10 mouse cellular contexts compared by ENCODE assay signal in the genomic region with DNA sequence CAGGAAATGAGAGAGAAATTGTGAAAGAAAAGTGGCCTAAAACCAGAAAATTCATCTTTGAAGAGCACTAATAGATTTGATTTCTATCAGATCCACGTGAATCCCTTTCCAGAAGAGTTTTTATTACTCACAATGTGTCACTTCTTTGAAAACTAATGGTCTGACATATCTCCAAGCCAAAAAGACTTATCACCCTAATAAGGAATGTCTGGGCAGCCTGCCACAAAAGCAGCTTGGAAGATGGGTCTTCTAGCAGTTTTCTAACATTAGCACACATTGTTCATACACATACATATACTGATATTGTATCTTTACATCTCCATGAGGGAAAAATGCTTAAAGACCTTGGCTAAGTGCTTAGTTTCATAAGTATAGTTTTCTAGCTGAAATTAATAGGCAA.
DNase-seq lines count a peak whose midpoint lies in the region; ATAC-seq and TF ChIP-seq lines count a peak whose summit lies in the region.
"Had no signal": no experiment of that assay in that cellular context is flagged by ENCODE, and none has a peak within 500 bp of the region (broad histone marks: within the 10 kb centered on the region; RNA-seq: fewer than 3 reads in every experiment).

No protein-coding gene starts in this region.

- H3K4me1 ChIP-seq in hindbrain, postnatal 0 days (ENCODE audit: insufficient read depth, low read length): no peaks in the 10 kb centered on the region
- H3K4me1 ChIP-seq in hindbrain, embryonic 13.5 days (replicated peaks): no peaks in the 10 kb centered on the region
- H3K4me1 ChIP-seq in stomach, postnatal 0 days (replicated peaks; ENCODE audit: control insufficient read depth, insufficient read depth): no peaks in the 10 kb centered on the region

- no peak overlapping the region for H3K27ac ChIP-seq in hindbrain, postnatal 0 days
- no peak overlapping the region for H3K27ac ChIP-seq in hindbrain, embryonic 13.5 days
- no peak overlapping the region for H3K27ac ChIP-seq in stomach, postnatal 0 days (replicated peaks)

- no peak overlapping the region for H3K4me2 ChIP-seq in hindbrain, postnatal 0 days (ENCODE audit: low read depth, low read length)
- no peak overlapping the region for H3K4me2 ChIP-seq in hindbrain, embryonic 13.5 days
- no peak overlapping the region for H3K4me2 ChIP-seq in stomach, postnatal 0 days (replicated peaks; ENCODE audit: low read depth)
- H3K4me2 ChIP-seq: midbrain, embryonic 11.5 days had no signal

- no peaks in the 10 kb centered on the region for H3K27me3 ChIP-seq in hindbrain, postnatal 0 days (ENCODE audit: insufficient read depth, low read length)
- no peaks in the 10 kb centered on the region for H3K27me3 ChIP-seq in hindbrain, embryonic 13.5 days
- no peaks in the 10 kb centered on the region for H3K27me3 ChIP-seq in stomach, postnatal 0 days (ENCODE audit: control insufficient read depth, insufficient read depth, low read length)

- no peak for TF ChIP-seq EP300 in stomach, postnatal 0 days (optimal IDR thresholded peaks at IDR 0.05)

- DNase-seq in hindbrain, postnatal 0 days (ENCODE audit: low spot score): peak; percentile 39
- peak; percentile 49 for DNase-seq in urinary bladder, postnatal 14 days (ENCODE audit: low spot score)
- DNase-seq in urinary bladder, postnatal 10 days (ENCODE audit: low spot score): no peak
- DNase-seq in heart, postnatal 10 days: peak; percentile 69 to 74
- peak; percentile 19 for DNase-seq in stomach, postnatal 0 days (ENCODE audit: low spot score)
- DNase-seq in layer of hippocampus, adult 11-12 months (ENCODE audit: low spot score): no peak
- no peak for DNase-seq in left cerebral cortex, adult 8-10 months (ENCODE audit: low spot score in 2 of 2)
- DNase-seq: retina, postnatal 1 day had no signal

- H3K36me3 ChIP-seq in hindbrain, postnatal 0 days (ENCODE audit: insufficient read depth, low read length): no peaks in the 10 kb centered on the region
- H3K36me3 ChIP-seq in hindbrain, embryonic 13.5 days: no peaks in the 10 kb centered on the region
- H3K36me3 ChIP-seq in stomach, postnatal 0 days (ENCODE audit: control insufficient read depth, insufficient read depth, low read length): no peaks in the 10 kb centered on the region

- TF ChIP-seq CTCF in hindbrain, postnatal 0 days (IDR thresholded peaks at IDR 0.05; ENCODE audit: low read depth): no peak
- no peak for TF ChIP-seq CTCF in stomach, postnatal 0 days (IDR thresholded peaks at IDR 0.05; ENCODE audit: low read depth)

- no peak for ATAC-seq in hindbrain, postnatal 0 days
- ATAC-seq in hindbrain, embryonic 13.5 days (ENCODE audit: low FRiP score): no peak
- ATAC-seq in stomach, postnatal 0 days (ENCODE audit: low FRiP score, low TSS enrichment): no peak

- WGBS in hindbrain, postnatal 0 days: 51% methylated on average over 1 of the region's 1 CpGs
- 56% methylated on average over 1 of the region's 1 CpGs for WGBS in hindbrain, embryonic 13.5 days
- 27% methylated on average over 1 of the region's 1 CpGs for WGBS in stomach, postnatal 0 days

- H3K4me3 ChIP-seq in hindbrain, postnatal 0 days (ENCODE audit: low read length): no peak overlapping the region
- no peak overlapping the region for H3K4me3 ChIP-seq in hindbrain, embryonic 13.5 days
- H3K4me3 ChIP-seq in stomach, postnatal 0 days (ENCODE audit: low read depth, low read length): no peak overlapping the region

- intact Hi-C loops in heart, postnatal 10 days (cut with DNase I): no loop called here

- H3K9ac ChIP-seq in hindbrain, postnatal 0 days (replicated peaks; ENCODE audit: low read length): no peak overlapping the region
- H3K9ac ChIP-seq in hindbrain, embryonic 13.5 days: no peak overlapping the region
- H3K9ac ChIP-seq in stomach, postnatal 0 days (ENCODE audit: low read length): no peak overlapping the region

- H3K9me3 ChIP-seq in hindbrain, postnatal 0 days (ENCODE audit: low read length): no peaks in the 10 kb centered on the region
- H3K9me3 ChIP-seq in hindbrain, embryonic 13.5 days: no peaks in the 10 kb centered on the region
- no peaks in the 10 kb centered on the region for H3K9me3 ChIP-seq in stomach, postnatal 0 days (ENCODE audit: control insufficient read depth, low read length)

Comparison
In these comparisons a context has a peak if more than half of its experiments do, and no peak if none do; other contexts are left out.
1. DNase-seq: peak in hindbrain, postnatal 0 days (single experiment), urinary bladder, postnatal 14 days (single experiment), heart, postnatal 10 days (2 of 2) and stomach, postnatal 0 days (single experiment); none in urinary bladder, postnatal 10 days (single experiment), layer of hippocampus, adult 11-12 months (single experiment) and left cerebral cortex, adult 8-10 months (0 of 2).